Mouse (Mus musculus) bone marrow macrophage, adult 2 months (primary cell): ENCODE results near the gene Arl2bp.

Source experiments
- CTCF ChIP-seq: IDR thresholded peaks from 2 replicates; pipeline ENCODE4 v1.5.1; 2012; ENCODE audit warnings: low read depth, mild to moderate bottlenecking, low read length, moderate library complexity
- POLR2A ChIP-seq: IDR thresholded peaks from 2 replicates; pipeline ENCODE4 v1.6.1; 2012; ENCODE audit warnings: mild to moderate bottlenecking, low read depth, low read length, borderline replicate concordance

- TF ChIP-seq CTCF (no peak), POLR2A (no peak)
These were observed 34.1 kb downstream of the Arl2bp start for GRCm38 (mm10) chr8:94700421-94700935.
